Mouse (Mus musculus) macrophage (primary cell): Measurements from ENCODE around the gene Cep170. TPM values are rescaled to one million over a fixed set of nuclear protein-coding genes. Genes with fewer than 3 reads are reported as not detected.
A peak's percentile ranks its signal among the peaks of the same experiment; 100 is the strongest.

Experiments
- H3K27ac ChIP-seq: fragments of 350-480 bp; formaldehyde crosslinking; 2 replicates; pipeline ENCODE4 v1.9.0; 2021
- H3K36me3 ChIP-seq: fragments of 350-480 bp; formaldehyde crosslinking; 2 replicates; pipeline ENCODE4 v1.9.0; 2021; ENCODE audit errors: inconsistent target
- H3K4me3 ChIP-seq: fragments of 350-480 bp; formaldehyde crosslinking; 2 replicates; pipeline ENCODE4 v1.9.0; 2021; ENCODE audit errors: inconsistent target
- H3K79me2 ChIP-seq: fragments of 350-480 bp; formaldehyde crosslinking; 2 replicates; pipeline ENCODE4 v1.9.0; 2021; ENCODE audit errors: inconsistent target
- WGBS: methylation state at CpG from one replicate; pipeline ENCODE4 v1.1.7; 2026; ENCODE audit warnings: inconsistent platforms; ENCODE audit not compliant: missing documents; 5-methylcytosine and 5-hydroxymethylcytosine counted together
- polyA plus RNA-seq: library from polyadenylated mRNA; stranded (reverse); fragments of 250-400 nt; gene quantifications from 3 replicates; pipeline ENCODE4 v1.2.4, GENCODE M21; 2018; ENCODE audit warnings: inconsistent platforms

Gene Cep170
- polyA plus RNA-seq, 1 experiment from 2014 or later: 45.2 TPM

- H3K36me3 ChIP-seq: no peaks in the 10 kb centered on the region
- WGBS: 10% methylated on average over 4 of the region's 4 CpGs
- no peak overlapping the region for H3K4me3 ChIP-seq
- peaks cover 85% of the 10 kb centered on the region for H3K79me2 ChIP-seq
- H3K27ac ChIP-seq: peak overlapping the region; percentile 73
These were observed 2.9 kb upstream of the Cep170 start for GRCm38 (mm10) chr1:176816728-176817127.

DNA sequence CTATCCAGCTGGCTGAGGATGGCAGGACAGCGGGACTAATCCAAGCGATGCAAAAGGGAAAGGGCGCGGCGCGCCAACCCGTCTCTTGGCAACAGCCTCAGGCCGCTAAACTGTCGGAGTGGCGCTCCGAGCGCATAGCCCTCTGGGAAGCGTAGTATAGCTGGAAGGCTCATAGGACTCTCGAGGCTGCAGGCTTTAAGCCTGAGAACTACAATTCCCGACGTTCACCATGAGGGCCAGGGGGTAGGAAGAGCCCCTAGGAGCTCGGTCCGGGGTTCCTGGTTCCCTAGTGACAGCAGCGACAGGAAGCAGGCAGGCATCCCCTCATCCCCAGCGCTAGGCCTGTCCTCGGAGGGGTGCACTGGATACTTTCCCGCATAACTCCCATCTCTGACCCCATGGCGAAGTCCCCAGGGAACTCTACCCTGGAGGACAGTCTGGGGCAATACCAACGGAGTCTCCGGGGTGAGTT, 760 bp upstream of the Cep170 start, which contains the start of gene Sdccag8:
Gene Sdccag8, plus strand, starts transcription at position 70 of the 472 bp plus-strand sequence.
- peak within 1 kb of the TSS; percentile 87 for H3K4me3 ChIP-seq
- H3K79me2 ChIP-seq: peaks cover 85% of the 10 kb centered on the region
- H3K27ac ChIP-seq: peak within 1 kb of the TSS; percentile 91
- WGBS: 0% methylated on average over 25 of the region's 25 CpGs
- H3K36me3 ChIP-seq: no peaks in the 10 kb centered on the region

- Histone ChIP-seq H3K79me2 (peaks cover 87% of the 10 kb centered on the region), H3K36me3 (no peaks in the 10 kb centered on the region), H3K4me3 (peak overlapping the region; percentile 87), H3K27ac (peak overlapping the region; percentile 91)
- under 1% methylated on average over 70 of the region's 75 CpGs for WGBS
These were observed 403 bp downstream of the Cep170 start for GRCm38 (mm10) chr1:176813292-176814035.

DNA sequence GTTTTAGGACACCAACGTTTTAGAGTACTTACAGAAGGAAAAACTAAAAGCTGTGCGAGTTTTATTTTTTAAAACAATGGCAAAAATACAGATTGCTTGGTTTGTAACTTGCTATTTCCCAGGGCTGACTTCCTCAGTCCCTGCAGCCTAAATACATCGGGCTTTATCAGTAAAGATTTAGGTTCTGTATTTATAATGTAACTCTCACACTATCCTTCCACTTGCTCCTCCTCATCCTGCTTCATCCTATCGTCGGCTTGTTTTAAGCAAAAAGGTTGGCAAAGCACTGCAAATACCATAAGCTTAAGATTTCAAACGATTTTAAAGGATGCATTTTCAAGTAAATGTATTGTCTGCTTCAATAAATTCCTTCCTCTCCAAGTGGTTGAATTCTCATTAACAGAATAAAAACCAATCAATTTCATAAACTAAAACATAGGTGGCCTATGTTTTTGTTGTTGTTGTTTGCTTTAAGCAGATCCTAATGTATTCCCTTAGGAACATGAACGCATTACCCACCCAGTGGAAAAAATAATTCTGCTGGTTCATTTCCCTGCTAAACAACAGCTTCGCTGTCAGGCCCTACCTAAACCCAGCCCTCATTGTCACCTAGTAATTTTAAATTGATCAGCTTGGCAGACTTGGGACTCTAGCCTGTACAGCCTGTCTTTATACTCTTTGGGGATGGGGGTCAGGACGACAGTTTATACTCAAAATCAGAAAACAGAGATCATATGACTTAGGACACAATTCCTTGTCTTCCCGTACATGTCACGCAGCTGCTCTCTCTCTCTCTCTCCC, 1.2 kb downstream of the Cep170 start:
- WGBS: 7% methylated on average over 11 of the region's 11 CpGs
- Histone ChIP-seq H3K79me2 (peaks cover 87% of the 10 kb centered on the region), H3K4me3 (peak overlapping the region; percentile 79), H3K36me3 (no peaks in the 10 kb centered on the region), H3K27ac (peak overlapping the region; percentile 91)

DNA sequence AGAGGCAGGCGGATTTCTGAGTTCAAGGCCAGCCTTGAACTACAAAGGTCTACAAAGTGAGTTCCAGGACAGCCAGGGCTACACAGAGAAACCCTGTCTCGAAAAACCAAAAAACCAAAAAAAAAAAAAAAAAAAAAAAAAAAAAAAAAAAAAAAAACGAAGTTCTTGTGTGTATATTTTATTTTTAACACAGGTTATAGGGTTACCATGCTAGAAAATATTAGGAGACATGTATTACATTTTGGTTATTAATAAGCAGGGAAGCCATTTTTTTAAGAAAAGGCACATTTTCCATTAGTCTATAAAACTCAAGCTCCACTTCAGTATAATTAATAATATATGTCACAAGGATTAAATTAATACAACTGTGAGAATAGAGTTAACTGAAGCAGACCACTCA, 2.0 kb downstream of the Cep170 start:
- no peaks in the 10 kb centered on the region for H3K36me3 ChIP-seq
- peaks cover 87% of the 10 kb centered on the region for H3K79me2 ChIP-seq
- peak overlapping the region; percentile 91 for H3K27ac ChIP-seq
- no CpG with 5 or more reads among the region's 3 CpGs for WGBS
- peak overlapping the region; percentile 79 for H3K4me3 ChIP-seq

- Histone ChIP-seq H3K79me2 (peaks cover 88% of the 10 kb centered on the region), H3K36me3 (no peaks in the 10 kb centered on the region), H3K4me3 (no peak overlapping the region), H3K27ac (no peak overlapping the region)
These were observed 3.7 kb downstream of the Cep170 start for GRCm38 (mm10) chr1:176810161-176810560.

DNA sequence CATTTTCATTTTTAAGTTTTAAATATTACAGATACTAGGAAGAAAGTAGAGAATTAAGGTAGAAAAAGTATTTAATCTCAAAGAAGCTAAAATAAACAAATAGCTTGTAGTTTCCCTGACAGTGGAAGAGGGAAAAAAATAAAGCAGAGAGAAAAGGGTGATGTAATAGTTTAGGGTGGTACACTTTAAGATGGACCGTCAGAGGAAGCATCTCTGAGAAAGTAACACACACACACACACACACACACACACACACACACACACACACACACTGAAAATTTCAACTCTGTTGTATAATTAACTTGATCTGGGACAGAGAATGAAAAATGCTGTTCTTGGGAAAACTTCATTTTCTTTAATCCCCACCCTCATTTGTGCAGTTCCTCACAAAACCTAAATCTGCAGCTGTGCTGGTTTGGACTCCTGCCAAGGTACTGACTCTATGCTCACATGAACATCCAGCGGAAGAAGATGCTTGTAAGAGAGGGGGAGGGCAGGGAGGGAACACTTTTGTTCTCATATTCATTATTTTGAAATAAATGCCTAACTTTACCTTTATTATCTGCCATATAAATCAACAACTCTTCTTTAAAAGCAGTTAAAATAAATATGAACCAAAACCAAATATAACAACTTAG, 13.0 kb downstream of the Cep170 start:
- peaks cover 97% of the 10 kb centered on the region for H3K79me2 ChIP-seq
- H3K4me3 ChIP-seq: peak overlapping the region; percentile 6; the same call in 1 of the 2 replicates
- no peaks in the 10 kb centered on the region for H3K36me3 ChIP-seq
- 0% methylated on average over 2 of the region's 2 CpGs for WGBS
- peak overlapping the region; percentile 63 for H3K27ac ChIP-seq

DNA sequence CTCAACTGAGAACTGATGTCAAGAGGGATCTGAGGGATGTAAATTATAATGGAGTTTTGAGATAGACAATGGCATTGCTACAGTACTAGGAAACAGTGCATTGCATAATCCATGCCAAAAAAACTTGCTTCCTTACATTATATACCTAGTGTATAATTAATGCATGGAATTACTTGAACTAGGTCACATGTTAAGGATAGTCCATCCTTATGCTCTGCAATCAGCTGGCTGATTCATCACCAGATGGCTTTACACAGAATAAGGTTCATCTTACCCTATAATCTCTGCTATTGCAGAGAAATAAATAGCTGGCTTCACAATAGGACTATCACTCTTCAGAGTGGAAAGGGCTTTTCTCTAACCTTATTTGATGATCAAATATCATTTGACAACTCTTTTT, 15.2 kb downstream of the Cep170 start:
- no peaks in the 10 kb centered on the region for H3K36me3 ChIP-seq
- peaks cover 97% of the 10 kb centered on the region for H3K79me2 ChIP-seq
- no peak overlapping the region for H3K4me3 ChIP-seq
- H3K27ac ChIP-seq: peak overlapping the region; percentile 28; the same call in 1 of the 2 replicates

- peaks cover 49% of the 10 kb centered on the region for H3K36me3 ChIP-seq
These were observed 21.7 kb downstream of the Cep170 start for GRCm38 (mm10) chr1:176792175-176792574.

DNA sequence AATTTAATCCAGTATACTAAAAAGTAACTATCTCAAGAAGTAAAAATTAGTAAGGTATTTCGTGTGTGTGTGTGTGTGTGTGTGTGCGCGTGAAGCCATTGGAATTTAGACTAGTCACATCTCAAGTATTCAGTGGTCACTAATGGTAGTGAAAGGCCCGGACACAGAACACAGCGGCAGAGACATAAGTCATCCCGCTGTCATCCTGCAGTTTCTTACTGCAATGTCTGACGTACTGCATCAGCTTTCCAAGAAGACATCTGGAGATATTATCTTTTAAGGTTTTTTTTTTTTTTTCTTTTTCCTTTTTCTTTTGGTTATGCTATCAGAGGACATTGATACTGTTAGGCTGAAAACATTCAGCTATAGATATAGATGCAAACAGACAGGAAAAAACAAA, 24.5 kb downstream of the Cep170 start:
- Histone ChIP-seq H3K36me3 (peaks cover 70% of the 10 kb centered on the region), H3K79me2 (peaks cover 71% of the 10 kb centered on the region), H3K27ac (no peak overlapping the region), H3K4me3 (no peak overlapping the region)
- 100% methylated on average over 7 of the region's 7 CpGs for WGBS

More at GRCm38 (mm10) chr1:176792175-176792574, 21.7 kb downstream of the Cep170 start:
- no peak overlapping the region for H3K27ac ChIP-seq
- peaks cover 99% of the 10 kb centered on the region for H3K79me2 ChIP-seq
- H3K4me3 ChIP-seq: no peak overlapping the region
- WGBS: 100% methylated on average over 1 of the region's 1 CpGs

DNA sequence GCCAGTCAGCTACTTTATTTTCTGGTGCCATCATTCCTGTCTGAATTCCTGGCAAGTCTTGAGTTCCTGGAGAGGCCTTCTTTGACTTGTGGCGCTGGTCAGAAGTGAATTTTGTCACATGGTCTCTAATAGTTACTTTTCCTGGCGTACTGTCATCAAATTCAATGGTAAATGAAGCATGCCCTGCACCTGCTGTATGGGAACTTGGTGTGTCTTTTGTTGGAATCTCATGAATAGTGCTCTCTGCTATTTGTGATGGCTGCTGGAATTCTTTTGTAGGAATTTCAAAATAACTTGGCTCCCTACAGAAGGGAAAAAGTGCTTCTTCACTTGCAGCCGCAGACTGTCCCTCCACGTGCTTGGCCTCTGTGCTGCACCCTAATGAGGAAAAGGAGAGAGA, 39.3 kb downstream of the Cep170 start:
- WGBS: 96% methylated on average over 4 of the region's 4 CpGs
- peaks cover 76% of the 10 kb centered on the region for H3K36me3 ChIP-seq
- H3K79me2 ChIP-seq: no peaks in the 10 kb centered on the region
- no peak overlapping the region for H3K27ac ChIP-seq
- H3K4me3 ChIP-seq: no peak overlapping the region

DNA sequence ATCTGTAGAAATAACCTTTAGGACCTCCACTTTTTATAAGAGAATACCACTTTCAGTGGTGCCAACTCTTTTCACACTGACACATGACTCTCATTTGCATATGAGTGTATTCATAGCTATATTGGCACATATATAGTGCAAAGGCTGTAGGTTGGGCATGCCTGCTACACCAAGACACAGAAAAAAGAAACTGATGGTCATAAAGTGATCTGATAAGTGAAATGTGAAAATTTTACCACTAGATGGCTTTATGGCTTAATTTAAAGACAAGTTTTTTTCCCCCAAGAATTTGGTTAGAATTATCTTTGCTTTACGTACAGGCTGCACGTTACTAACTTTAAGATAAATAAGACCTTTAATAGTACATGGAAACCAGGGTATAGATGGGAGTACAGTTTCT, 51.6 kb downstream of the Cep170 start:
- Histone ChIP-seq H3K4me3 (no peak overlapping the region), H3K36me3 (peaks cover 70% of the 10 kb centered on the region), H3K27ac (no peak overlapping the region), H3K79me2 (no peaks in the 10 kb centered on the region; the same call in 1 of the 2 replicates)
- 82% methylated on average over 2 of the region's 2 CpGs for WGBS

GRCm38 (mm10) chr1:176760673-176761072, 53.2 kb downstream of the Cep170 start:
- no peak overlapping the region for H3K4me3 ChIP-seq
- H3K79me2 ChIP-seq: peaks cover 3% of the 10 kb centered on the region; the same call in 1 of the 2 replicates
- WGBS: 80% methylated on average over 1 of the region's 1 CpGs

GRCm38 (mm10) chr1:176755586-176755985, 58.3 kb downstream of the Cep170 start:
- H3K4me3 ChIP-seq: no peak overlapping the region
- WGBS: 92% methylated on average over 9 of the region's 9 CpGs
- H3K36me3 ChIP-seq: peaks cover 67% of the 10 kb centered on the region
- H3K79me2 ChIP-seq: peaks cover 32% of the 10 kb centered on the region
- no peak overlapping the region for H3K27ac ChIP-seq

More at GRCm38 (mm10) chr1:176760673-176761072, 53.2 kb downstream of the Cep170 start:
- H3K36me3 ChIP-seq: peaks cover 73% of the 10 kb centered on the region
- H3K27ac ChIP-seq: no peak overlapping the region
